Comparison of ENCODE assay signal across 17 mouse cellular contexts in the genomic region with DNA sequence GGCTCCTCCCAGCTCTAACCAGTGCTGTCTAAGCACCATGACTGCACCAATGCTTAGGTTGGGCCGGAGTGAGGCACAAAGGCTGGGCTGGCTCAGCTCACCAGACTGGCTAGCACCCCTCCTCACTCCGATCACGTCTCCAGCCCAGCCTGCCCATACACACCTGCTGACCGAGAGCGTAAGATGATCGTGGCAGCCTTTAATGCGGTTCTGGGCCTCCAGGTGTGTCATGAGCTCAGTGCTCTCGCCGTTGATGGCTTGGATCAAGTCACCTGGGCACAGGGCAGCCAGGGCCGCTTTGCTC. TPM values are rescaled to one million over a fixed set of nuclear protein-coding genes. Genes with fewer than 3 reads are reported as not detected.
A peak's percentile ranks its signal among the peaks of the same experiment; 100 is the strongest.
DNase-seq lines count a peak whose midpoint lies in the region; TF ChIP-seq lines count a peak whose summit lies in the region.
"Had no signal": no experiment of that assay in that cellular context is flagged by ENCODE, and none has a peak within 500 bp of the region (broad histone marks: within the 10 kb centered on the region; RNA-seq: fewer than 3 reads in every experiment).

No protein-coding gene starts in this region.

- no peak for TF ChIP-seq CTCF in layer of hippocampus, adult 2 months (conservative IDR thresholded peaks at IDR 0.05)

- H3K27ac ChIP-seq in layer of hippocampus, adult 2 months, result 0 out of 2 replicates have a peak overlapping the region, but pooled peaks have one; percentile 3
- H3K27ac ChIP-seq: heart, embryonic 15.5 days; hindbrain, embryonic 10.5 days had no signal

- peak; percentile 13 to 28 for DNase-seq in adrenal gland, adult (ENCODE audit: inconsistent age in 2 of 2, low spot score in 1 of 2)
- DNase-seq in adrenal gland, postnatal 36 days, result no peak
- no peak for DNase-seq in layer of hippocampus, adult 2 months (ENCODE audit: low spot score in 2 of 2)
- DNase-seq in layer of hippocampus, adult 8-10 months (ENCODE audit: low spot score in 2 of 2), result no peak
- peak; percentile 44 for DNase-seq in thymus, postnatal 4 days
- DNase-seq in thymus, postnatal 25 days, result no peak
- no peak for DNase-seq in lung, adult 18-20 months
- DNase-seq in retina, postnatal 1 day, result no peak
- DNase-seq: adrenal gland, postnatal 10 days; gastrocnemius, postnatal 25 days; kidney, adult 8-10 months; liver had no signal

- H3K4me3 ChIP-seq in layer of hippocampus, adult 2 months, result no peak overlapping the region
- H3K4me3 ChIP-seq: erythroblast, embryonic 14.5 days; heart, embryonic 15.5 days; hindbrain, embryonic 10.5 days had no signal

RNA-seq across cellular contexts. Expression of gene Pdlim4, which starts 5.4 kb away (rescaled TPM):
- 10 to 100 TPM in 1 of 2 experiments, 1 to 10 TPM in 1; 6.5 to 29.5 TPM for total RNA-seq in adrenal gland, postnatal 36 days (2021)
- 10 to 100 TPM; 13.4 to 14.3 TPM for total RNA-seq in layer of hippocampus, adult 2 months (2021)
- 10 to 100 TPM; 16.4 to 25.2 (median 21.2) TPM for total RNA-seq in layer of hippocampus, adult 8-10 months (2022)
- total RNA-seq: megakaryocyte progenitor cell, adult 5-6 weeks had no signal

RNA-seq across cellular contexts. Expression of gene Slc22a4, which starts 35.5 kb away (rescaled TPM):
- 1 to 10 TPM; 4.3 to 8.2 TPM for total RNA-seq in adrenal gland, postnatal 36 days (2021)
- total RNA-seq in layer of hippocampus, adult 2 months (2021), result 1 to 10 TPM; 5.9 to 6.9 TPM
- 10 to 100 TPM in 1 of 4 experiments, 1 to 10 TPM in 3; 7.8 to 14.1 (median 8.4) TPM for total RNA-seq in layer of hippocampus, adult 8-10 months (2022)

RNA-seq across cellular contexts. Expression of gene P4ha2, which starts 36.5 kb away (rescaled TPM):
- 10 to 100 TPM; 29.2 to 41.5 TPM for total RNA-seq in adrenal gland, postnatal 36 days (2021)
- total RNA-seq in layer of hippocampus, adult 2 months (2021), result 10 to 100 TPM; 18.6 to 28.7 TPM
- 10 to 100 TPM; 24.3 to 30.8 (median 26.7) TPM for total RNA-seq in layer of hippocampus, adult 8-10 months (2022)
- total RNA-seq: neutrophil, adult 5-6 weeks had no signal

Comparison
In these comparisons a context has a peak if more than half of its experiments do, and no peak if none do; other contexts are left out.
1. DNase-seq: peak in adrenal gland, adult (2 of 2) and thymus, postnatal 4 days (single experiment); none in adrenal gland, postnatal 36 days (0 of 2), layer of hippocampus, adult 2 months (0 of 2), layer of hippocampus, adult 8-10 months (0 of 2), thymus, postnatal 25 days (single experiment), lung, adult 18-20 months (0 of 2) and retina, postnatal 1 day (single experiment).